Mouse (Mus musculus): ENCODE data around the gene Olfr33.

Olfr33 gene

GRCm38 (mm10) chr7:102718970-102719369, at the start of gene Olfr33:
Olfr33 (minus strand) TSS chr7:102719070.
- DNase-seq (ENCODE audit: low spot score), result no peak

- DNase-seq (ENCODE audit: low spot score), result no peak
Measured at GRCm38 (mm10) chr7:102759266-102759665, 40.4 kb upstream of the Olfr33 start, which contains the start of the genes Olfr560 and Olfr78. Olfr560 (minus strand) TSS chr7:102759366. Olfr78 (minus strand) TSS chr7:102759471.

GRCm38 (mm10) chr7:102752086-102752485, 33.2 kb upstream of the Olfr33 start:
- DNase-seq (ENCODE audit: low spot score), result no peak

- DNase-seq (ENCODE audit: low spot score), result no peak
Measured at GRCm38 (mm10) chr7:102737705-102738104, 18.8 kb upstream of the Olfr33 start.

GRCm38 (mm10) chr7:102733793-102734192, 14.9 kb upstream of the Olfr33 start:
- DNase-seq (ENCODE audit: low spot score), result no peak

GRCm38 (mm10) chr7:102727391-102727790, 8.5 kb upstream of the Olfr33 start, which contains the start of gene Olfr559:
Olfr559 (minus strand) TSS chr7:102727491.
- DNase-seq (ENCODE audit: low spot score), result no peak

GRCm38 (mm10) chr7:102701915-102702314, 17.0 kb downstream of the Olfr33 start, which contains the start of gene Olfr558:
Olfr558 (plus strand) TSS chr7:102702215.
- DNase-seq (ENCODE audit: low spot score), result no peak

GRCm38 (mm10) chr7:102698461-102698860, 20.4 kb downstream of the Olfr33 start:
- DNase-seq (ENCODE audit: low spot score), result no peak

- DNase-seq (ENCODE audit: low spot score), result no peak
Measured at GRCm38 (mm10) chr7:102695358-102696125, 23.3 kb downstream of the Olfr33 start, which contains the start of gene Olfr557. Olfr557 (plus strand) TSS chr7:102695910.

- peak; percentile 86 for DNase-seq (ENCODE audit: low spot score)
Measured at GRCm38 (mm10) chr7:102686944-102687501, 31.8 kb downstream of the Olfr33 start, which contains the start of gene Trim68. Trim68 (minus strand) TSS chr7:102687327.

- DNase-seq (ENCODE audit: low spot score), result no peak
Measured at GRCm38 (mm10) chr7:102681916-102682315, 37.0 kb downstream of the Olfr33 start.

- no peak for DNase-seq (ENCODE audit: low spot score)
Measured at GRCm38 (mm10) chr7:102676225-102676624, 42.6 kb downstream of the Olfr33 start.

GRCm38 (mm10) chr7:102665378-102665777, 53.5 kb downstream of the Olfr33 start:
- DNase-seq (ENCODE audit: low spot score), result no peak

GRCm38 (mm10) chr7:102664599-102664998, 54.3 kb downstream of the Olfr33 start, which contains the start of gene Olfr556:
Olfr556 (plus strand) TSS chr7:102664899.
- DNase-seq (ENCODE audit: low spot score), result no peak
